Mouse (Mus musculus) forebrain, embryonic 16.5 days (tissue): ENCODE measurements around the gene Cdhr4. TPM values are rescaled to one million over a fixed set of nuclear protein-coding genes. Genes with fewer than 3 reads are reported as not detected.

Experiments used
- ATAC-seq: fragments of 200-750 bp; cut with Nextera tagmentation; 2 replicates; pipeline ENCODE4 v1.8.0; 2017; ENCODE audit warnings: mild to moderate bottlenecking, moderate library complexity
- H3K27ac ChIP-seq: fragments of 300-500 bp; sonication (generic); 2 replicates; pipeline ENCODE4 v1.5.1; 2014; ENCODE audit warnings: low read length, control low read depth
- H3K27me3 ChIP-seq: fragments of 300-500 bp; sonication (generic); replicated peaks from 2 replicates; pipeline ENCODE4 v1.6.1; 2014; ENCODE audit warnings: low read length; ENCODE audit not compliant: control insufficient read depth, insufficient read depth
- H3K36me3 ChIP-seq: fragments of 300-500 bp; sonication (generic); 2 replicates; pipeline ENCODE4 v1.6.1; 2014; ENCODE audit not compliant: control insufficient read depth, insufficient read depth
- H3K4me1 ChIP-seq: fragments of 300-500 bp; sonication (generic); replicated peaks from 2 replicates; pipeline ENCODE4 v1.6.1; 2014; ENCODE audit warnings: low read length; ENCODE audit not compliant: control insufficient read depth, insufficient read depth
- H3K4me2 ChIP-seq: fragments of 300-500 bp; sonication (generic); 2 replicates; pipeline ENCODE4 v1.6.1; 2014; ENCODE audit warnings: mild to moderate bottlenecking, low read length, control low read depth
- H3K4me3 ChIP-seq: fragments of 300-500 bp; sonication (generic); replicated peaks from 2 replicates; pipeline ENCODE4 v1.5.1; 2014; ENCODE audit warnings: mild to moderate bottlenecking, low read length, control low read depth
- H3K9ac ChIP-seq: fragments of 300-500 bp; sonication (generic); replicated peaks from 2 replicates; pipeline ENCODE4 v1.6.1; 2014; ENCODE audit warnings: low read depth, low read length, control low read depth
- H3K9me3 ChIP-seq: fragments of 300-500 bp; sonication (generic); 2 replicates; pipeline ENCODE4 v1.6.1; 2016; ENCODE audit warnings: low read length; ENCODE audit not compliant: control insufficient read depth
- WGBS: fragments of 180-500 bp; shearing (Covaris S2); extraction: QIAGEN DNeasy Blood & Tissue Kit; methylation state at CpG from one replicate; pipeline ENCODE4 v1.1.7; 2014; 5-methylcytosine and 5-hydroxymethylcytosine counted together
- polyA plus RNA-seq: library from polyadenylated mRNA; unstranded; fragments of >200 nt; fragmentation: Nextera tagmentation; extraction: Ambion mirVana; gene quantifications from 2 replicates; pipeline ENCODE4 v1.2.1, GENCODE M21; 2015

The Cdhr4 gene
- polyA plus RNA-seq, 1 experiment from 2014 or later, result 1.2 TPM

DNA sequence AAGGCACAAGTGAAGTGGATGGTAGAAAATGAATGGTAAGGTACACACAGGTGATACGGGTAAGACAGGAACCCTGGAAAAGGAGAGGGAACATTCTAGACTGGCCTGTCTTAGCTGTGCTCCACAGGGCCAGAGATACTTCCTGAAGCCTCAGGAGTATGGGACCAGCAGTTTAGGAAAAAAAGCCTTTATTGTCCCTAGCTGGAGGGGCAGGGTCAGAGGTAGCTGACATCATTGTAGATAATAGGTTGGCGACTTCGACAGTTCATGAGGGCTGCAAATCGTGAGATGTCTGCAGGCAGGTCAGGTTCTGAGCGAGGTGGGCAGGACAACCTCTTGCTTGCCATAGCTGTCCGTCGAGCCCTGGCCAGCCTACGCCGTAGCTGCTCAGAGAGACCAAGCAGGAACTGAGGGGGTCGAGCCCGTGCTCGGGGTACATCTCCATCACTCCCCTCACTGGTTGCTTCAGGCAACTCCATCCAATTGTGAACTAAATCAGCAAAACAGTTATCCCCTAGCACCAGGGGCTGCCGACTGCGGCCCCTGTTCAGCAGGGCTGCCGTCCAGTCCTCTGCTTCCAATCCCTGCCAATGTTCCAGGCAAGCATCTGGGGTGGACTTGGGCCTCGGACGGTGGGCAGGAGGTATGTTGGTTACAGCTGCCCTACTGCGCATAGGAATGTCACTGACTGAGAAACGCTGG lies 8.1 kb upstream of the Cdhr4 start:
- H3K27me3 ChIP-seq, result 0 out of 2 replicates have a peak, but pooled peaks cover 3% of the 10 kb centered on the region
- H3K9ac ChIP-seq, result no peak overlapping the region
- ATAC-seq, result no peak
- H3K4me2 ChIP-seq, result peak overlapping the region; percentile 86; the same call in 1 of the 2 replicates
- H3K27ac ChIP-seq, result no peak overlapping the region
- H3K4me1 ChIP-seq, result peaks cover 14% of the 10 kb centered on the region
- no peaks in the 10 kb centered on the region for H3K9me3 ChIP-seq
- H3K36me3 ChIP-seq, result no peaks in the 10 kb centered on the region
- WGBS, result 77% methylated on average over 19 of the region's 19 CpGs
- H3K4me3 ChIP-seq, result peak overlapping the region; percentile 75

DNA sequence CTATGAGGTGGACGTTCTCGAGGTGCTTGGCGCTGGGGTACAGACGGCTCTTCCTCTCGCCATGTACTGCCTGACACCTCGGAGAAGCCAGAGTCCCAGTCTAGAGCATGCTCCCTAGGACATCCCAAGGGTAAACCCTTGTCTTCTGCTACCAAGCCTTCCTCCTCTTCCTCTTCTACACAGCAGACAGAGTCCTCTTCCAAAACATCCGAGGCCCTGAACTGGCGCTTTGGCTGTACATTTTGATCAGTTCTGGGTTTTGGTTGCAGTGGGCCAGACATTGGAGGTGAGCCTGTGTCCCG lies 7.6 kb upstream of the Cdhr4 start:
- H3K27ac ChIP-seq, result no peak overlapping the region
- peak overlapping the region; percentile 75 for H3K4me3 ChIP-seq
- H3K27me3 ChIP-seq, result 0 out of 2 replicates have a peak, but pooled peaks cover 3% of the 10 kb centered on the region
- WGBS, result 74% methylated on average over 9 of the region's 9 CpGs
- H3K4me2 ChIP-seq, result peak overlapping the region; percentile 86
- peak overlapping the region; percentile 67; the same call in 1 of the 2 replicates for H3K9ac ChIP-seq
- H3K4me1 ChIP-seq, result peaks cover 14% of the 10 kb centered on the region
- no peaks in the 10 kb centered on the region for H3K36me3 ChIP-seq
- no peak for ATAC-seq
- H3K9me3 ChIP-seq, result no peaks in the 10 kb centered on the region

DNA sequence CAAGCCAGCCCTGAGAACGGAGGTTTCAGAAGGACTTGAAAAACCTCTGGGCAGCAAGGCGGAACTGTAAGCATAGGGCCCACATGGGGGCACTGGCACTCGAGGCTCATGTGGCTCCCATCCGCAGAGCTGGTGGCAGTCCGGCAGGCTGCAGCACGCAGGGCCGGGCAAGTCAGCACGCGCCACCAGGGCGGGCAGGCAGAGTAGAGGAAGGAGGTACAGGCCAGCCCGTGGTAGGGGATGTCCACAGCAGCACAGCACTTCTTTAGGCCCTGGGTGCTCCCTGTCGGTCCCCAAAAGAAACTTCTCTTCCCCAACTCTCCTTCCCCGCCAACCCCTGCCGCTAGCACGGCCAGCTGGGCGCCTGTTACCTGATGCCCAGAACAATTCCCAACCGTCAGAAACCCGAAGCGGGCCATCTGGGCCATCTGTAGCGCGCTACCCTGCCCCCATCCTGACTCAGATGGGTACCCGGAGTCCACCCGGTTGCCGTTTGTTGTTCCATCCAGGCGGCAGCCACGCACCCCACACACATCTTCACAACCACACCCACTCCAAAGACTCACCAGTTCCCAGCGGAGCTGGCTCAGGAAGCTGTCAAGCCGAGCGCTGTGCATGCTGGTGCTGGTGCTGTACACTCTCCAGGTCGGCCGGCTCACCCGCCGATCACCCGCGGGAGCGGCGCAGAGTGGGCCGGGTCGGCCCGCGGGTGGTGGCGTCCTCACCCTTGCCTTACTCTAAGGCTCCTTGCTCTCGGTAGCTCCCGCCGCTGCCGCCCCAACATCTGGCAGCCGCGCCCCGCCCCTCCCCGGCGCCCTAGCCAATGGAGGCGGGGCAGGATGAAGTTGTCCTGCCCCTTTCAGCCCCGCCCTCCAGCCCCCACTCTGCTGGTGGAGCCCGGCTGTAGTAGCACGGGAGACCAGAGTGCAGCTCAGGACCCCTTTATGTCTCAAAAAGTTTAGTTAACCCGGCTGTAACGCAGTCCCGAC lies 6.9 kb upstream of the Cdhr4 start, which contains the start of gene Inka1:
Gene Inka1 (minus strand): TSS at position 749 of the 989 bp plus-strand sequence.
- Histone ChIP-seq H3K9me3 (no peaks in the 10 kb centered on the region), H3K27ac (no peak within 1 kb of the TSS; the same call in 1 of the 2 replicates), H3K4me1 (peaks cover 14% of the 10 kb centered on the region), H3K9ac (peak within 1 kb of the TSS; percentile 67), H3K36me3 (no peaks in the 10 kb centered on the region), H3K4me2 (peak within 1 kb of the TSS; percentile 86), H3K27me3 (0 out of 2 replicates have a peak, but pooled peaks cover 3% of the 10 kb centered on the region), H3K4me3 (peak within 1 kb of the TSS; percentile 75)
- ATAC-seq, result peak; percentile 78
- WGBS, result under 1% methylated on average over 58 of the region's 58 CpGs

DNA sequence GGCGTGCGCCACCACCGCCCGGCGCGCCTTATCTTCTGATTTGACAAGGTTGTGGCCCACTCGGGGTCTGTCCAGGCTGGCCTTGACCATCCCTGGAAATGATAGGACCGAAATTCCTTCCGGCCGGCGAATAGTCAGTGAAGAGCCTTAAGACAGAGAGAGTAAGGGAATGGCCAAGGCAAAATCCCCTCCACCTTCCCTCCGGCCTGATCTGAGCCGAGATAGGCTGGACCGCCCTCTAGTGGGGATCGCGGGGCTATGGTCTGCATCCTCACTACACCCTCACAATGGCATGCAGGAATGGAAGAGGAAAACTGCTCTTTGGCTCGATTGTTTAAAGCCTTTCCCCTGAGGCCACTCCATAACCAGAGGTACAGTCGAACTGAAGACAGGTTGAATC lies 5.9 kb upstream of the Cdhr4 start:
- Histone ChIP-seq H3K36me3 (no peaks in the 10 kb centered on the region), H3K9ac (no peak overlapping the region), H3K4me2 (peak overlapping the region; percentile 86), H3K9me3 (no peaks in the 10 kb centered on the region), H3K4me1 (peaks cover 14% of the 10 kb centered on the region), H3K27ac (no peak overlapping the region), H3K4me3 (no peak overlapping the region; the same call in none of the 2 replicates), H3K27me3 (0 out of 2 replicates have a peak, but pooled peaks cover 3% of the 10 kb centered on the region)
- WGBS, result 4% methylated on average over 18 of the region's 18 CpGs
- ATAC-seq, result peak; percentile 76

DNA sequence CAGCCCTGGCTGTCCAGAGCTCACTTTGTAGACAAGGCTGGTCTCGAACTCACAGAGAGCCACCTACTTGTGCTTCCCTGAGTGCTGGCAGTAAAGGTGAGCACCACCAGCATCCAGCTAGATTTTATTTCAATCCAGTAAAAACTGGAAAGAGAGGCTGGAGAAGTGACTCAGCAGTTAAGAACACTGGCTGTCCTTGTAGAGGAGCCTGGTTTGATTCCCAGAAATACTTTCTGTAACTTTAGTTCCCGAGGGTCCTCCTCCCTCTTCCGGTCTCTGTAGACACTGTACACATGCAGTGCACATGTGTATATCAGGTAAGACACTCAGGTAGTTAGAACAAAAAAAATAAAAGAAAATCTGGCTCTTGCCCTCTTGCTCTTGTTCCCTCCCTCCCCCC lies 4.3 kb upstream of the Cdhr4 start:
- H3K36me3 ChIP-seq, result no peaks in the 10 kb centered on the region
- ATAC-seq, result no peak
- H3K4me1 ChIP-seq, result peaks cover 14% of the 10 kb centered on the region
- H3K4me3 ChIP-seq, result no peak overlapping the region
- H3K27ac ChIP-seq, result no peak overlapping the region
- no peak overlapping the region for H3K4me2 ChIP-seq
- H3K9me3 ChIP-seq, result no peaks in the 10 kb centered on the region
- 82% methylated on average over 3 of the region's 3 CpGs for WGBS
- no peak overlapping the region for H3K9ac ChIP-seq
- 0 out of 2 replicates have a peak, but pooled peaks cover 3% of the 10 kb centered on the region for H3K27me3 ChIP-seq

DNA sequence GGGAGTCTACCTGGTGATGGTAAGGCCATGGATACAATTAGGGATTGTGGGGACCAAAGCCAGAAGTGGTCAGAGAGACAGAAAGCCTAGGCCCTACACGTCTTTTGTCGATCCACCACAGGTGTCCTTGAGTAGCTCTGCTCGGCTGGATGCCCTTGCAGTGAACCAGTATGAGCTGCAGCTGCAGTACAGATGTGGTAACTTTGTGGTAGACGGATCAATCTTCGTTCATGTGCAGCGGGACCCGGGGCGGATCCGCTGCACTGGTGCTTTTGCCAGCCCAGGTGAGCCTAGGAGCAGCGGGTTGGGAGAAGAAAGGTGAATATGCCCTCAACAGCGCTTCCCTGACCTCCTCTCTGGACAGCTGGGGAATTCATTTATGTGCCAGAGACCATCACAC lies 716 bp downstream of the Cdhr4 start:
- Histone ChIP-seq H3K4me1 (no peaks in the 10 kb centered on the region), H3K27me3 (no peaks in the 10 kb centered on the region), H3K27ac (no peak overlapping the region), H3K9me3 (no peaks in the 10 kb centered on the region), H3K36me3 (no peaks in the 10 kb centered on the region), H3K4me3 (no peak overlapping the region), H3K9ac (no peak overlapping the region), H3K4me2 (no peak overlapping the region)
- ATAC-seq, result no peak
- 80% methylated on average over 11 of the region's 11 CpGs for WGBS

DNA sequence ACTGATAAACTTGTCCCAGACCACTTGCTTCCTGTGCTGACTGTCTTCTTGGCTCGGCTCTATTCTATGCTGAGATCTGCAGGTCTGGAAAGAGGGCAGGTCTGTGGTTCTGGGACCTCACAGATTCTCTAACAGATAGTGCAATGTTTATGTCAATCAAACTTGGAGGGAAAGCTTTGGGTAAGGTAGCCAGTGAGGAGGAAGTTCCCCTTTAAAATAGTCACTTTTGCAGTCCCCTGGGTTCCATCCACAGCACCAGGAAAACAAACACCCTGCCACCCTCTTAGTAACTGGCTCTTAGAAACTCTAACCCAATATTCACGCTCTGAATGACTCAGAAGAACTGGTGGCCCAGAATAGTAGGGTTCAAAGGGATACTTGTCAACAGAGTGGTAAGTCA lies 2.2 kb downstream of the Cdhr4 start:
- no peaks in the 10 kb centered on the region for H3K4me1 ChIP-seq
- H3K9me3 ChIP-seq, result no peaks in the 10 kb centered on the region

DNA sequence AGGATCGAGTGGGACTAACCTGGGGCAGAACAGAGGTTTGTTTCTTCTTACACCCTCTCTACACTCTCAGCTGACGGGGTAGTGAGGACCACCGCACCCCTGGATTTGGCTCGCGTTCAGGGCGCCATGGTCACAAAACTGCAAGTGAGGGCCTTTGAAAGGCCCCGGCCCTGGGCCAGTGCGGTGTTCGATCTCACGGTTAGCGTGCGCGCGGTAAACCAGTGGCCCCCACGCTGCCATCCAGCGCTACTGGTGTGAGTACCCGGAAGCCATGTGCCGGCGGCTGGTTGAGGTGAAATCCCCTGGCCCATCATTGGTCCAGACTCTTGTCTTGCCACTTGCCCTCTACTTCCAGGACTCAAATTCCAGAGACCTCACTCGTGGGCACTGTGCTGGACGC lies 3.2 kb downstream of the Cdhr4 start:
- whole genome bisulfite sequencing, result 94% methylated on average over 21 of the region's 21 CpGs
- H3K9me3 ChIP-seq, result no peaks in the 10 kb centered on the region
- no peak overlapping the region for H3K9ac ChIP-seq
- no peak overlapping the region for H3K27ac ChIP-seq
- no peaks in the 10 kb centered on the region; the same call in 1 of the 2 replicates for H3K27me3 ChIP-seq
- no peak overlapping the region for H3K4me2 ChIP-seq
- H3K4me3 ChIP-seq, result no peak overlapping the region
- H3K4me1 ChIP-seq, result no peaks in the 10 kb centered on the region
- no peak for ATAC-seq
- H3K36me3 ChIP-seq, result no peaks in the 10 kb centered on the region

More for the DNA sequence above, 2.2 kb downstream of the Cdhr4 start:
- no peak for ATAC-seq
- no peaks in the 10 kb centered on the region for H3K36me3 ChIP-seq
- H3K27me3 ChIP-seq, result no peaks in the 10 kb centered on the region
- no peak overlapping the region for H3K27ac ChIP-seq
- H3K4me3 ChIP-seq, result no peak overlapping the region
- WGBS, result 68% methylated on average over 2 of the region's 2 CpGs
- H3K9ac ChIP-seq, result no peak overlapping the region
- no peak overlapping the region for H3K4me2 ChIP-seq

DNA sequence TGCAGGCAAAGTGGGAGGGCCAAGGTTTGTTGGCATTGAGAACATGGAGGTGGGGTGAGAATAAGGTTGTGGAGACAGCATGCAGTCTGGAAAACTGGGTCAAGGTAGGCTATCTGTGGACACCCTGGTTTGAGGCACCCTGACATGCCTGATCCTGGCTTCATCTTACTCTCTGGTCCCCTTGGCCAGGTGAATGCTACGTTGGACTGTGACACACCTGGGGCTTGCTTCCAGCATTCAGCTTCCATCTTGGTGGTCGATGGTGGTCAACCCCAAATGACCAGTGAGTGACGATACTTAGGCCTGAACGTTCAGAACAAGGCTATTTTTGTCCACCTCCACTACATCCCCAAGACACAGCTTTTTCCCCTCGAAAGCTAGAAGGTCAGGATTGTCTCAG lies 3.8 kb downstream of the Cdhr4 start, which contains the start of gene Gm20662:
Gene Gm20662 (plus strand): TSS at position 301 of the 400 bp plus-strand sequence.
- Histone ChIP-seq H3K27ac (no peak within 1 kb of the TSS), H3K4me3 (no peak within 1 kb of the TSS), H3K4me1 (no peaks in the 10 kb centered on the region), H3K9ac (no peak within 1 kb of the TSS), H3K9me3 (no peaks in the 10 kb centered on the region), H3K4me2 (no peak within 1 kb of the TSS), H3K27me3 (no peaks in the 10 kb centered on the region; the same call in 1 of the 2 replicates), H3K36me3 (no peaks in the 10 kb centered on the region)
- no peak for ATAC-seq
- WGBS, result 91% methylated on average over 5 of the region's 5 CpGs
